Mouse (Mus musculus) heart, adult 11 months (tissue): ENCODE measurements around the gene Spryd4.
A peak's percentile ranks its signal among the peaks of the same experiment; 100 is the strongest.
"Not testable (repeated sequence)": the region's sequence is repeated elsewhere in the genome, so short reads cannot be mapped to it uniquely, and the experiment has no call there.

Experiments used
- DNase-seq: peaks from one replicate; pipeline ENCODE4 v3.0.0; 2022

Spryd4 gene

DNA sequence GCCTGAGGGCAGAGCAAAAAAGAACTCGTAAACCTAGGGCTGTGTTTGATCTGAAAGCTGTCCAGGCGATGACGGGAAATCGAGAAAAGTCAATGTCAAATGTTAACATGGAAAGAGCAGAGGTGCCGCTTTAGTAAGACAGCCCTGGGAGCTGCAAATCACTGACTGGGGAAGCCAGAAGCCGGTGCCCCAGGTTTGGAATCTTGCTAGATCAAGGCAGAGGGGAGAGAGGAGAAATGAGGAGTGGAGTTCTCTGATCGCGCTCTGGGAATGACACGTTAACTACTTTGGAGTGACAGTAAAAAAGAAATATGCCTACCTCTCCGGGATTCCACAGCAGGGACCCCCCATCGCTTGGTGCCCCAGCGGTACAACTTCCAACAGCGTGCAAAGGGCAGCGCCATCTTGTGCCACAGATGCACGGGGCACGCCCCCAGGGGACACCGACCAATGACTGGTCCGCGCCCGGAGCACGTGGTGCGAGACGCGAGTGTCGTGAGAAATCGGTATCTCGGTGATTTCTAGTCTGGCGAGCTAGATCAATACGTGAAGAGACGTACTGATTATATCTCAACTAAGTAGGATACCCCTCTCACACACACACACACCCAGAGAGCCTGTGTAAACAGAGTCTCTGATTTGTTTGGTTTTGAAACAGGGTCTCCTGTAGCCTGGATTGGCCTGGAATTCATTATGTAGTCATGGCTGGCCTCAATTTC, at the start of gene Spryd4:
Gene Spryd4, minus strand, starts transcription at position 418 of the 719 bp plus-strand sequence.
- DNase-seq = peak; percentile 99

DNA sequence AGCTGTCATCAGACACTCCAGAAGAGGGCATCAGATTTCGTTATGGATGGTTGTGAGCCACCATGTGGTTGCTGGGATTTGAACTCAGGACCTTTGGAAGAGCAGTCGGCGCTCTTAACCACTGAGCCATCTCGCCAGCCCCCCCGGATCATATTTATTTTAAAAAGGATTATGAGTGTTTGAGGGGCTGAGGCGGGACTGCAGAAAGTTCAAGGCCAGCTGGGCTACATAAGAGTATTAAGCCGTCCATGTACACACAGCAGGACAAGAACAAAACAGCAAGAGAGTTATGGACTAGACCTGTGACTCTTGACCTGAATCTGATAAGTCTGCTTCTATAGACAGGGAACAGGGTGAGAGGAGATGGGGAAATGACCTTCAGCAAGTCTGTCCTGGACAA, 48.8 kb upstream of the Spryd4 start:
- DNase-seq = not testable (repeated sequence)

DNA sequence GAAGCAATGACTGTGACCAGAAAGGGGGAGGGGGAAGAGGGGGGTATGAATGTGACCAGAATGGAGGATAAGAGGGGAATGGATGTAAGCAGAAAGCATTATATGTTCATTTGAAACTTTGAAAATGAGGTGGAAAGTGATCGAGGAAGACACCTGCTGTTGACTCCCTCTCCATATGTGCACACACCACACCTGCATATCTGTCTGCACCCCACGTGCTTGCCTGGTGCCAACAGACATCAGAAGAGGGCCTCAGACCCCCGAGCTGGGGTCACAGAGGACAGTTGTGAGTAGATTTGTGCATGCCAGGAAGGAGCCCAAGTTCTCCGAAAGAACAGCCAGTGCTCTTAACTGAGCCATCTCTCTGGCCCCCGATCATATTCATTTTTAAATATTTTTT, 48.3 kb upstream of the Spryd4 start:
- DNase-seq = no peak

- peak; percentile 94 for DNase-seq
Measured at GRCm38 (mm10) chr10:128258953-128259352, 47.3 kb upstream of the Spryd4 start.

- DNase-seq = no peak
Measured at GRCm38 (mm10) chr10:128256328-128256727, 44.7 kb upstream of the Spryd4 start.

DNA sequence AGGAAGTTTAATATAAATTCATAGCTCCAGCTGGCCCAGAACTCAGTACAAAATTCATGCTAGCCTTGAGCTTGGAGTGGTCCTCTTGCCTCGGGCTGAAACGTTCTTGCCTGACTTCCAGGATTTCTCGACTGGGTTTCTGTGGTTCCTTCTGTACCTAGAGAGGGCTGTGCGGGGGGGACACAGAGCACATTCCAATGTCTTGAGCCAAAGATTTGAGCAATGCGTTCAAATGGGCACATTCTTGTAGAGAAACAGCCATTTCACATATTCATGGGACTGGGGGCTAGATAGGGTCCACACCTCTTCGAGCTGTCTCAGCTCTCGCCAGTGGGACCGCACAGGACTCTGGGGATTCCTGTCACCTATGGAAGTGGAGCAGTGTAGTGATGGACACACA, 44.3 kb upstream of the Spryd4 start:
- no peak for DNase-seq

GRCm38 (mm10) chr10:128253677-128254255, 42.2 kb upstream of the Spryd4 start, which contains the start of gene Apon:
Gene Apon, plus strand, starts transcription at chr10:128254096.
- no peak for DNase-seq

DNA sequence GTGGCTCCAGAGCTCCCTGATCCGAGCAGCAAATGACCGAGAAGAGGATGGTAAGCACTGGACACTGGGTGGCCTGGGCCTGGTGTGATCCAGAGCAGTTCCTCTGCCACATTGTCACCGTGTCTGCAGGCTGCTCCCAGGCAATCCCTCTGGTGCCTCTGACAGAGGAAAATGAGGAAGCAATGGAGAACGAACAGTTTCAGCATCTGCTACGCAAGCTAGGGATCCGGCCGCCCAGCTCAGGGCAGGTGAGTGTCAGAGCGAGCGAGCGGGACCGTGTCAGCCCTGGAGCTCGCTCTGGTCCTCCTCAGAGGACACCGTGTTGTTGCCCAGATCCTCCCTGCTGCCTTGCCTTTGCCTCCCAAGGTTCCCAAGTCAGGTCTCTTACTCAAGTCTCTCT, 39.0 kb upstream of the Spryd4 start:
- peak; percentile 91 for DNase-seq

GRCm38 (mm10) chr10:128247020-128247732, 35.6 kb upstream of the Spryd4 start:
- DNase-seq = peak; percentile 99

- peak; percentile 91 for DNase-seq
Measured at GRCm38 (mm10) chr10:128244121-128244520, 32.5 kb upstream of the Spryd4 start.

DNA sequence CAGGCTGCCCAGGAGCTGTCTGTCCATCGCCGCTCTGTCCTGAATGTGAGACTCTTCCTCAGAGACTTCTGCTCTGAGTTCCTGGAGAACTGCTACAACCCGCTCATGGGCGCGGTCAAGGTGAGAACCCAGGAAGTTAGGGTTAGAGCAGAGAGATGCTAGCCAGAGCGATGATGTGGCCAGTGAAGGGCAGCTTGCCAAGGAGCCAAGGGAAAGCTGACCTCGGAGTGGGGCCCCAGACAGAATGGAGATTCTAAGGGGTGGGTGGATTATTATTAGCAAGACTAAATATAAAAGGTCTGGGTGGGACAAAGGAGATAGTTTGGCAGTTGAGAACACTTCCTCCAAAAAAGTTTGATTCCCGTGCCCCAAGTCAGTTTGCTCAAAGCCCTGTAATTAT, 31.6 kb upstream of the Spryd4 start:
- peak; percentile 94 for DNase-seq

- no peak for DNase-seq
Measured at GRCm38 (mm10) chr10:128240131-128240530, 28.5 kb upstream of the Spryd4 start.

DNA sequence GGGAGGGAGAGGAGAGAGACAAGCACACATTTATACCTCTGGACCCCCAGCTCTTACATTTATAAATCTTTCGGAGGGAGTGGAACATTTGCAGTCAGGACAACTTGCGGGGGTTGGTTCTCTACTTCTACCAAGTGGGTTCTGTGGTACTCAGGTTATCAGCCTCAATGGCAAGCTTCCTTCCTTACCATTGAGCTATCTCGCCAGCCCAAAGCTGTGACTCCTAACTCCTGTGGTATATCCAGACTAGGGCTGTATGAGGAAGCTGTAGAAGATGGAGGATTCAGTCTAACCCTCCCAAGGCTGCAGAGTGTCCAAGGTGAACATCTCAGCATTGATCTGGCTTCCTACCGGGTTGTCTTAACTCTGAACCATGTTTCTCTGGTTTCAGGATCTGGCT, 27.5 kb upstream of the Spryd4 start:
- no peak for DNase-seq

DNA sequence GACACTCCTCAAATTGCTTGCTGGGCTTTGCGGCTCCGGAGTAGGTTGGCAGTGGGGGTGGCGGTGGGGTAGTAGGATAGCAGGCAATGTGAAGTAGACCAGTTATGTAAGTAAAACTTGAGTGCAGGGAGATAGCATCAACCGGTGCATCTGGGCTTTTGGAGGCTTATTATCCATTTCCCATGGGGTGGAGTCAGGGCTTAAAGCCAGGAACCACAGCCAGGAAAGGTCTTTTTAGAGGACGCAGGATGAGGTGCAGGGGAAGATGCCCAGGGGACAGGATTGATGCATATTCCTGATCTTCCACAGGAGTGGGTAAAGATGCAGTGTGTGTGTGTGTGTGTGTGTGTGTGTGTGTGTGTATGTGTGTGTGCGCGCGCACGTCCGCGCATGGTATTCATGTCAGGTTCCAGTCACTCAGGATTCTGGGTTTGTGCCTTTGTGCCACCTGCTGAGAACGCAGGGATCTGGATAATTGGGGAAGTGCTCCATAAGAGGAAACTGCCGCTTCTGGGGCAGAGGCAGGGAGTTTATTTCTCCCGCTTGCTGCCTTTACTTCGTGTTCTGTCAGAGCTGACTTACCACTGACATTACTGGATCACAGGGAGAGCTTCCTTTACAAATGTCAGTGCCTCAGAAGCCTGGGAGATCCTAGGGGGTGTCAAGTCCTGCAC, 26.3 kb upstream of the Spryd4 start:
- DNase-seq = peak; percentile 98

DNA sequence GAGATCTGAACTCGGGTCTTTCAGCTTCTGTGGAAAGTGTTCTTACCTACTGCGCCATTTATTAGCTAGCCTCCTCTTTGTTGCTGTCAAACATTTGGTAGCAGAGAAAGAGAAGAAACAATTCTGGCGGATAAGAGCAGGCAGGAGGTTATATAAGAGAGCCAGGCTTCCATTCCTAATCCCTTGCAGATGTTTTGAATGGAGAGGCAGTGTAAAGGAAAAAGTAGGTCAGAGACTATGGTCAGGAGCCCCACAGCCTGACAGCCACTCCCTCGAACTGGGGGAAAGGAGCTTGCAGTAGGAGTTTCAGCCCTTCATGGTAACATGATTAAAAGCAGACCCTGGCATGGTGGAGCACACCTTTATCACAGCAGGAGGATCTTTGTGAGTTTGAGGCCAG, 24.7 kb upstream of the Spryd4 start:
- no peak for DNase-seq

GRCm38 (mm10) chr10:128232420-128232985, 20.9 kb upstream of the Spryd4 start:
- DNase-seq = peak; percentile 94

GRCm38 (mm10) chr10:128231697-128232419, 20.3 kb upstream of the Spryd4 start, which contains the start of gene Timeless:
Gene Timeless, plus strand, starts transcription at chr10:128232065.
- DNase-seq = peak; percentile 99

DNA sequence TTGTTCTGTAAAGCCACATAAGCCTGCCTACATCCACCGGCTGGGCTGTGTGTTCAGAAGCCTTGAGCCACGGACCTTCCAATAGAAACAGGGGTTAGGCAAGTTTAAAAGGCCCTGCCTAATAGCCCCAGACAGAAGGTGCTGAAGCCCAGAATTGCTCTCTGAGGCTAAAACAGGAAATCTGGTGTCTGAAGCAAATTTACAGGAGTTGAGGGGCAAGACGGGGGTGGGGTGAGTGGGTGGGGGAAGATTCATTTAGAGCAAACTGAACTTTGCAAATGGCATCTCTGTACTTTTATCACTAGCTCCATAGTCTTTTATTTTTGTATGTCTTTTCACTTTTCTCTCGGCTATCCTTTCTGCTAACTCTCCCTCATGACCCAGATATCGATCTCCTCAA, 19.5 kb upstream of the Spryd4 start:
- DNase-seq = peak; percentile 86

DNA sequence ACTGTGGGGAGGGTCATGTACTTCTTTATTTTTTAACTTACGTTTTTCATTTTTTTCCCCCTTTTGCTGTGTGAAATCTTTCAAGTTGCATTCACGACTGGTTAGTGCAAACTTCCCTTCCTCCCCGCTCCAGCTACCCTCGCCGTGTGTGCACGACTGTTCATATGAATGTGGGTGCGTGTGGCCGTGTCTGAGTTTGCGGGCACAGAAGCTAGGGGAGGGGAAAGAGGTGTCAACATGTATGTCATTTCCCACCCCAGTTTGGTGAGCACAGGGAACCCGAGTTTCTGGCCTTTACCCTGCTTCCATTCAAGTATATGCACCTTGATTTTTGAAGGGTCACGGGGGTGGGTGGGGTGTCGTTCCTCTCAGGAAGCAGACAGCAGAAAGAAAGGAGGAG, 19.0 kb upstream of the Spryd4 start:
- peak; percentile 86 for DNase-seq

DNA sequence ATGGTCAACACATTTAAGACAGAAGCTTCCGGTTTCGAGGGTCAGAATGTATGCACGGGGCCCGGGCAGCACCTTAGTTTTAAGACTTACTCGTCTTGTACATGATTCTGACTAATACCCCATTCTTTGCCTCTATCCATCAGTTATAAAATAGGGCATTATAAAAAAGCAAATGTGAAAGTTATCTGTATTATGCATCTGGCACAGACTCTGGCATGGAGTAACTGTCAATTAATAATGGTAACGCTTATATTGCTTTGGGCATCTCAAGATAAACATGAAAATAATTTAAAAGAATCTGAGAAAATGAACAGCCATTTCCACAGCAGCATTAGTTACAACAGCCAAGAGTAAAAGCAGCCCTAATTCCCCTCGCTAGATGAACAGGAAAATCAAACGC, 16.4 kb upstream of the Spryd4 start:
- DNase-seq = no peak

- DNase-seq = no peak
Measured at GRCm38 (mm10) chr10:128227592-128227991, 16.0 kb upstream of the Spryd4 start.

GRCm38 (mm10) chr10:128225538-128225937, 13.9 kb upstream of the Spryd4 start, which contains the start of gene Mip:
Gene Mip, plus strand, starts transcription at chr10:128225838.
- DNase-seq = no peak
